Mouse (Mus musculus): ENCODE measurements around the gene Scrn2.

- TF ChIP-seq POLR2A (IDR thresholded peaks at IDR 0.05; ENCODE audit: borderline replicate concordance, extremely low read depth, insufficient read depth, insufficient read length, poor library complexity, severe bottlenecking) (no peak), CTCF (IDR thresholded peaks at IDR 0.05; ENCODE audit: borderline replicate concordance, extremely low read depth, insufficient read depth, insufficient read length) (no peak)
Measured at GRCm38 (mm10) chr11:97071129-97071528, 41.4 kb downstream of the Scrn2 start.

Measured in brain, embryonic 14.5 days (tissue).